Mouse (Mus musculus) frontal cortex, adult (tissue): ENCODE results near the gene 1700018B08Rik.

Experiments
- ATAC-seq: cut with Nextera tagmentation; 2 replicates; pipeline ENCODE4 v1.9.2; 2017; ENCODE audit warnings: mild to moderate bottlenecking, moderate library complexity, mixed read lengths; ENCODE audit not compliant: low TSS enrichment

1700018B08Rik gene

GRCm38 (mm10) chr8:121513429-121513828, 30.7 kb downstream of the 1700018B08Rik start:
- ATAC-seq, result peak; percentile 52; the same call in 1 of the 2 replicates

GRCm38 (mm10) chr8:121511751-121512150, 32.4 kb downstream of the 1700018B08Rik start:
- ATAC-seq, result no peak

- no peak for ATAC-seq
Measured at GRCm38 (mm10) chr8:121497621-121498020, 46.5 kb downstream of the 1700018B08Rik start.

GRCm38 (mm10) chr8:121491633-121492032, 52.5 kb downstream of the 1700018B08Rik start:
- ATAC-seq, result no peak

GRCm38 (mm10) chr8:121484072-121484782, 59.9 kb downstream of the 1700018B08Rik start:
- no peak for ATAC-seq
